Mouse (Mus musculus) brain, embryonic 14.5 days (tissue): ENCODE results near the gene Bpifb9a.

Source experiments
- CTCF ChIP-seq: fragments of 200-500 bp; IDR thresholded peaks from 2 replicates; pipeline ENCODE4 v1.5.1; 2012; ENCODE audit warnings: inconsistent platforms, mild to moderate bottlenecking, moderate library complexity, borderline replicate concordance; ENCODE audit not compliant: insufficient read depth, insufficient read length; ENCODE audit errors: extremely low read depth
- POLR2A ChIP-seq: fragments of 200-500 bp; IDR thresholded peaks from 2 replicates; pipeline ENCODE4 v1.6.1; 2012; ENCODE audit warnings: mild to moderate bottlenecking, inconsistent platforms, borderline replicate concordance; ENCODE audit not compliant: poor library complexity, insufficient read depth, insufficient read length, severe bottlenecking; ENCODE audit errors: extremely low read depth

DNA sequence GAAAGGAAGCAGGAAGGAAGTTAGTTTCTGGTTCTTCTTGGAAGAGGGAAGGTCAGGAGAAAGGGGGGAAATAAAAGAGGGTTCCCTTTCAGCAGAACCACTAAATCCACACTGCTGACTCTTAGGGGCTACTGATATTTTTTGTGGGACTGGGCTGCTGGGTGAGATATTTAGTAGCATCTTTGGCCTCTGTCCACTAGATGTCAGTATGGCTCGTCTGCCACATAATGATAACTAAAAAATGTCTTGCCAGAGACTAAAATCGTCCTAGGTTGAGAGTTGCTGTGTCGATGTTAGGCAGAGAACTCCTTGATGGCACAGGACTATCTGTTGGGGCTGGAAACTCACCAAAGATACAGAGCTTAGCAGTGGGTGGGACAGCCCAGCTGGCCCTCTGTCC, 48.5 kb upstream of the Bpifb9a start:
- TF ChIP-seq CTCF (peak; percentile 62), POLR2A (no peak)
